In the genomic region with DNA sequence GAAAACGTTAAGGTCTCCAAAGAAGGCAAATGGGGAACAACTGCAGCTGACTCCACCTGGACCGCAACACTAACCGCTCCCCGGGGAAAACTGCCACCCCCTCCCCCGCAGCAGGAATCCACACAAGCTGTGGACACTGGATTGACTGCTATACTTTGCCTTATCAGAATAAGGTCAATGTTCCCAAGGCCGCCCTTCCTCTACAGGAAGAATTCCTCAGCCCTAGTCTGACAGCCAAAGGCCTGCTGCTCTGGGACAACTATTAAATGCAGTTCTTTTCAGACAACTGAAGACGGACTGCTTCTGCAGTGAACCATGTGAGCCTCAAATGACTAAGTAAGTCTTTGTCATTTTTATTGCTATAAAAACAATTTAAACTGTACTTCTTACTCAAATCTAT, we compare ENCODE assay signal across 11 mouse cellular contexts. TPM values are rescaled to one million over a fixed set of nuclear protein-coding genes. Genes with fewer than 3 reads are reported as not detected.
DNase-seq lines count a peak whose midpoint lies in the region; ATAC-seq and TF ChIP-seq lines count a peak whose summit lies in the region.
"Had no signal": no experiment of that assay in that cellular context is flagged by ENCODE, and none has a peak within 500 bp of the region (broad histone marks: within the 10 kb centered on the region; RNA-seq: fewer than 3 reads in every experiment).

No protein-coding gene starts in this region.

- no peaks in the 10 kb centered on the region for H3K9me3 ChIP-seq in liver, embryonic 12.5 days (replicated peaks)
- H3K9me3 ChIP-seq in heart, postnatal 0 days (replicated peaks; ENCODE audit: control insufficient read depth, low read length) = no peaks in the 10 kb centered on the region
- H3K9me3 ChIP-seq: midbrain, embryonic 13.5 days had no signal

- H3K36me3 ChIP-seq in liver, embryonic 12.5 days = peaks cover 45% of the 10 kb centered on the region
- peaks cover 17% of the 10 kb centered on the region; the same call in 1 of the 2 replicates for H3K36me3 ChIP-seq in heart, postnatal 0 days (replicated peaks; ENCODE audit: control insufficient read depth, insufficient read depth, low read length)

- no peak overlapping the region for H3K9ac ChIP-seq in liver, embryonic 12.5 days
- no peak overlapping the region; the same call in 1 of the 2 replicates for H3K9ac ChIP-seq in heart, postnatal 0 days (replicated peaks; ENCODE audit: low read depth, low read length)
- H3K9ac ChIP-seq: midbrain, embryonic 13.5 days had no signal

- H3K27ac ChIP-seq in liver, embryonic 12.5 days = no peak overlapping the region
- H3K27ac ChIP-seq in heart, postnatal 0 days (ENCODE audit: low read depth) = peak overlapping the region; percentile 39
- H3K27ac ChIP-seq: midbrain, embryonic 13.5 days had no signal

- no peaks in the 10 kb centered on the region for H3K27me3 ChIP-seq in liver, embryonic 12.5 days (replicated peaks)
- H3K27me3 ChIP-seq in heart, postnatal 0 days (ENCODE audit: control insufficient read depth, insufficient read depth, low read length) = no peaks in the 10 kb centered on the region
- H3K27me3 ChIP-seq: midbrain, embryonic 13.5 days had no signal

- peaks cover 4% of the 10 kb centered on the region; the same call in 1 of the 2 replicates for H3K4me1 ChIP-seq in liver, embryonic 12.5 days
- H3K4me1 ChIP-seq in heart, postnatal 0 days (ENCODE audit: control insufficient read depth, insufficient read depth) = peaks cover 21% of the 10 kb centered on the region
- H3K4me1 ChIP-seq: midbrain, embryonic 13.5 days had no signal

- no peak for ATAC-seq in liver, embryonic 12.5 days
- peak; percentile 72 for ATAC-seq in heart, postnatal 0 days (ENCODE audit: insufficient read depth, low read depth)
- ATAC-seq in cerebellum, adult (ENCODE audit: insufficient number of reproducible peaks, low FRiP score, low TSS enrichment) = no peak
- ATAC-seq: lung, postnatal 0 days; midbrain, embryonic 13.5 days had no signal

- no peak overlapping the region for H3K4me3 ChIP-seq in liver, embryonic 12.5 days
- no peak overlapping the region for H3K4me3 ChIP-seq in heart, postnatal 0 days (ENCODE audit: low read depth, low read length)
- H3K4me3 ChIP-seq: midbrain, embryonic 13.5 days had no signal

- no peak for TF ChIP-seq EP300 in heart, postnatal 0 days (IDR thresholded peaks at IDR 0.05; ENCODE audit: low read depth)

- no peak for TF ChIP-seq CTCF in heart, postnatal 0 days (IDR thresholded peaks at IDR 0.05; ENCODE audit: low read depth)

- H3K4me2 ChIP-seq in liver, embryonic 12.5 days = no peak overlapping the region
- peak overlapping the region; percentile 4; the same call in 1 of the 2 replicates for H3K4me2 ChIP-seq in heart, postnatal 0 days (ENCODE audit: low read depth, low read length)
- H3K4me2 ChIP-seq: midbrain, embryonic 13.5 days had no signal

- peak; percentile 9 for DNase-seq in liver
- peak; percentile 47 for DNase-seq in heart, adult 8-10 months (ENCODE audit: low spot score)
- peak; percentile 57 for DNase-seq in heart, postnatal 0 days (ENCODE audit: low spot score)
- DNase-seq in testis, postnatal 10 days (ENCODE audit: low spot score) = peak; percentile 73
- no peak for DNase-seq in left cerebral cortex, adult 8-10 months (ENCODE audit: low spot score in 2 of 2)
- DNase-seq: cerebellum, adult 11-12 months; spleen, adult 18-20 months had no signal

- 65% methylated on average over 7 of the region's 7 CpGs for WGBS in liver, embryonic 12.5 days (ENCODE audit: insufficient replicate concordance)
- WGBS in heart, postnatal 0 days = 23% methylated on average over 7 of the region's 7 CpGs

RNA-seq across cellular contexts. Expression of a gene that starts 18.2 kb away (rescaled TPM):
- 23.2 and 27.2 TPM in 2 replicates for polyA plus RNA-seq in liver, embryonic 12.5 days (2016; fragmentation: Nextera tagmentation; extraction: Ambion mirVana)
- total RNA-seq in heart, adult 8-10 months (2022) = 10 to 100 TPM; 15.1 to 19.7 (median 18.9) TPM
- total RNA-seq in heart, postnatal 0 days (2014; rRNA removed; ENCODE audit: low replicate concordance) = 6.8 and 15.3 TPM in 2 replicates
- 13.3 and 15.1 TPM in 2 replicates for polyA plus RNA-seq in heart, postnatal 0 days (2015; fragmentation: Nextera tagmentation; extraction: Ambion mirVana)
- total RNA-seq in left cerebral cortex, adult 8-10 months (2022) = 10 to 100 TPM; 29.5 to 37.0 (median 34.2) TPM

RNA-seq across cellular contexts. Expression of a gene that starts 32.7 kb away (rescaled TPM):
- polyA plus RNA-seq in liver, embryonic 12.5 days (2016; fragmentation: Nextera tagmentation; extraction: Ambion mirVana) = 0.07 and 0.12 TPM in 2 replicates
- 1 to 10 TPM; 2.2 to 3.2 (median 2.9) TPM for total RNA-seq in heart, adult 8-10 months (2022)
- 0.65 and 4.9 TPM in 2 replicates for total RNA-seq in heart, postnatal 0 days (2014; rRNA removed; ENCODE audit: low replicate concordance)
- polyA plus RNA-seq in heart, postnatal 0 days (2015; fragmentation: Nextera tagmentation; extraction: Ambion mirVana) = 1.3 and 1.6 TPM in 2 replicates
- total RNA-seq in left cerebral cortex, adult 8-10 months (2022) = 1 to 10 TPM; 3.8 to 4.7 (median 4.4) TPM

Comparison
In these comparisons a context has a peak if more than half of its experiments do, and no peak if none do; other contexts are left out.
1. DNase-seq: peak in liver (single experiment), heart, adult 8-10 months (single experiment), heart, postnatal 0 days (single experiment) and testis, postnatal 10 days (single experiment); none in left cerebral cortex, adult 8-10 months (0 of 2).